Mouse (Mus musculus): Measurements from ENCODE around the gene Dock8. TPM values are rescaled to one million over a fixed set of nuclear protein-coding genes. Genes with fewer than 3 reads are reported as not detected.

The Dock8 gene
- polyA plus RNA-seq (2014; fragmentation: Nextera tagmentation; extraction: Ambion mirVana), result 4.4 and 5.6 TPM in 2 replicates

DNA sequence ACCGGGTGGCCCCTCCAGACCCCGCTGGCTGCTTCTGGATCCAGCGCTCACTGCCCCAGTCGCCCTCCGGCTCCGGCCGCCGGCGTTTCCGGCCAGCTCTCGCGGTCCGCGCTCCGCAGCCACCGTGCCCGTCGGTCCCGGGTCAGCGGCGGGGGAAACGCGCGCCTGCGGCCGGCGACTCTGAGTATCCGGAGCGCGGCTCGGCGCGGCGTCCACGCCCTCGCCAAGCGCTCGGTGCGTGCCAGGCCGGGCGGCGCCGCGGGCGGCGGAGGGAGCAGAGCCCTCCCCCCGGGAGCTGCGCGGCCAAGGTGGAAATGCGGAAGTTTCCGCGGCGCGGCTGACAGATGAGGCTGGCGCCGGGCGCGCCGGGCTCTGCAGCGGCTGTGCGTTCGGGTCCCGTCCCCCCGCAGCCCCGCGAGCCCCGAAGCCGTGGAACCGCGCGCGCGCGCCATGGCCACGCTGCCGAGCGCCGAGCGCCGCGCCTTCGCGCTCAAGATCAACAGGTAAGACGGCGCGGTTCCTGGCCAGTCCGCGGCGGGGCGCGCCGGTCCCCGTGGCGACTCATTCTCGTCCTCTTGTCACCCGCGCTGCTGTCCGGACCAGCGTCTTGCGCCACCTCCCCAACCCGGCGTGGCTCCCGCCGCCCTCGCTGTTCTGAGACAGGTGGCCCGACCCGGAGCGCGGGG is at the start of gene Dock8:
TSS of gene Dock8 (plus strand) at position 334 of the 686 bp plus-strand sequence.
- H3K27ac ChIP-seq (replicated peaks; ENCODE audit: low read depth, low read length), result no peak within 1 kb of the TSS
- H3K4me1 ChIP-seq (ENCODE audit: control insufficient read depth, insufficient read depth, low read length), result no peaks in the 10 kb centered on the region
- peak within 1 kb of the TSS; percentile 67 for H3K4me3 ChIP-seq (ENCODE audit: low read depth, low read length)
- WGBS, result 1% methylated on average over 16 of the region's 109 CpGs
- H3K9ac ChIP-seq (ENCODE audit: low read depth, low read length), result peak within 1 kb of the TSS; percentile 66
- no peaks in the 10 kb centered on the region for H3K36me3 ChIP-seq (ENCODE audit: control insufficient read depth, insufficient read depth, low read length)
- H3K27me3 ChIP-seq (replicated peaks; ENCODE audit: control insufficient read depth, insufficient read depth, low read length), result peaks cover 66% of the 10 kb centered on the region
- ATAC-seq (ENCODE audit: low read depth), result peak; percentile 67; the same call in 1 of the 2 replicates
- H3K4me2 ChIP-seq (ENCODE audit: low read depth, low read length), result peak within 1 kb of the TSS; percentile 98
- no peaks in the 10 kb centered on the region for H3K9me3 ChIP-seq (ENCODE audit: control insufficient read depth, low read length)
- peak; percentile 62 for DNase-seq (ENCODE audit: low spot score)

DNA sequence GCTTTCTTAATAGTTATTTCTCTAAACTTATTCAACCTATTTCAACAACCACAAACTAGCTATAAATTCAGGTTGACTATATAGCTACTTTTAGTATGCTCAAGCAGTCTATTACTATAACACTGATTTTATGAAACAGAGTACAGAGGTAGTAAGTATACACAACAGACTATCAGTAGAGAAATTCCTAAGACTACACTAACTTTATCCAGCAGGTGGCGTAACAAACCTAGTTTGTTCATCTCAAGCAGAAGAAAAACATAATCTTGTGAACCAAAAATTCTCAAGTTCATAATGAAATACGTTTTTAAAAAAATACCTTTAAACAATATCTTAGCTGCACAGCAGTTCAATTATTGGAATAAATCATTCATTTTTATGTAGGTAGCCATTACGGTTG is 40.8 kb upstream of the Dock8 start:
- H3K4me2 ChIP-seq (ENCODE audit: low read depth, low read length), result no peak overlapping the region
- H3K36me3 ChIP-seq (ENCODE audit: control insufficient read depth, insufficient read depth, low read length), result peaks cover 28% of the 10 kb centered on the region; the same call in 1 of the 2 replicates
- no peaks in the 10 kb centered on the region for H3K27me3 ChIP-seq (replicated peaks; ENCODE audit: control insufficient read depth, insufficient read depth, low read length)
- H3K4me3 ChIP-seq (ENCODE audit: low read depth, low read length), result no peak overlapping the region
- ATAC-seq (ENCODE audit: low read depth), result no peak
- H3K27ac ChIP-seq (replicated peaks; ENCODE audit: low read depth, low read length), result no peak overlapping the region
- peak; percentile 72 for DNase-seq (ENCODE audit: low spot score)
- 39% methylated on average over 3 of the region's 3 CpGs for WGBS
- H3K9ac ChIP-seq (ENCODE audit: low read depth, low read length), result no peak overlapping the region
- H3K4me1 ChIP-seq (ENCODE audit: control insufficient read depth, insufficient read depth, low read length), result peaks cover 5% of the 10 kb centered on the region; the same call in 1 of the 2 replicates
- H3K9me3 ChIP-seq (ENCODE audit: control insufficient read depth, low read length), result no peaks in the 10 kb centered on the region

DNA sequence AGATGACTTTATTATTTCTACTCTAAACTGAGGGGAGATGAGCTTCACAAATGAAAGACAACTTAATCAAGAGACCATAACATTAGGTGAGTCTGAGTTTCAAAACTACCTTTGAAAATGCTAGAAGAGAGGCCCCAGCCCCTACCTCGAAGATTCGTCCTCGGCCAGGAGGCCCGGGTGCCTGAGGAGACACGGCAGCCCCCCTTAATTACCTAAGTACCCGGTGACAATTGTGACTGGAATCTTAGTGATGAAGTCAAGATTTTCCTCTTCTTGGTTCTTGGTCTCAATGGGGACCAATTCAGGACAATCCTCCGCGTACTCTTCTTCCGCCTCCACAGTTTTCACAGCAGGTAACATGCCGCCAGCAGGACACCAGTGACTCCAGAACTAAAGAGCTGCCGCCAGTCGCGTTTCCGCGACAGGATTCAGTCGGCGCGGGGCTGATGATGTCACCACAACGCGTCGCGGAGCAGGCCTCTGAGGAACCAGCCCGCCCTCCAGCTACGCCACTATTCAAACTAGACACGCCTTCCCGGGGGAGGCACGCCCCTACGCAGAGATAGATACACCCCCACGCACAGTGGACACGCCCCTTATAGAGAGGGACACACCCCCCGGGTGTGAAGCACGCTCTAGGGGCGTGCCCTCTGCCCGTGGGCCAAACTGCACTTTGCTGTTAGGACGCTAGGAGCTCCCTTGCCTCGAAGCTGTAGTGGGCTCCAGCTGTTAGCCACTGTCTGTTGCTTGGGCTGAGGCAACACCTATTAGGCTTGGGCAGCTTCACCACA is 38.0 kb upstream of the Dock8 start, which contains the start of gene Cbwd1:
TSS of gene Cbwd1 (minus strand) at position 439 of the 791 bp plus-strand sequence.
- DNase-seq (ENCODE audit: low spot score), result peak; percentile 99
- Histone ChIP-seq H3K9ac (ENCODE audit: low read depth, low read length) (peak within 1 kb of the TSS; percentile 82), H3K4me2 (ENCODE audit: low read depth, low read length) (peak within 1 kb of the TSS; percentile 76), H3K9me3 (ENCODE audit: control insufficient read depth, low read length) (no peaks in the 10 kb centered on the region), H3K27me3 (replicated peaks; ENCODE audit: control insufficient read depth, insufficient read depth, low read length) (no peaks in the 10 kb centered on the region), H3K4me3 (ENCODE audit: low read depth, low read length) (peak within 1 kb of the TSS; percentile 85), H3K4me1 (ENCODE audit: control insufficient read depth, insufficient read depth, low read length) (peaks cover 5% of the 10 kb centered on the region; the same call in 1 of the 2 replicates), H3K36me3 (ENCODE audit: control insufficient read depth, insufficient read depth, low read length) (peaks cover 7% of the 10 kb centered on the region; the same call in 1 of the 2 replicates), H3K27ac (replicated peaks; ENCODE audit: low read depth, low read length) (no peak within 1 kb of the TSS; the same call in 1 of the 2 replicates)
- peak; percentile 100 for ATAC-seq (ENCODE audit: low read depth)
- WGBS, result under 1% methylated on average over 36 of the region's 36 CpGs

DNA sequence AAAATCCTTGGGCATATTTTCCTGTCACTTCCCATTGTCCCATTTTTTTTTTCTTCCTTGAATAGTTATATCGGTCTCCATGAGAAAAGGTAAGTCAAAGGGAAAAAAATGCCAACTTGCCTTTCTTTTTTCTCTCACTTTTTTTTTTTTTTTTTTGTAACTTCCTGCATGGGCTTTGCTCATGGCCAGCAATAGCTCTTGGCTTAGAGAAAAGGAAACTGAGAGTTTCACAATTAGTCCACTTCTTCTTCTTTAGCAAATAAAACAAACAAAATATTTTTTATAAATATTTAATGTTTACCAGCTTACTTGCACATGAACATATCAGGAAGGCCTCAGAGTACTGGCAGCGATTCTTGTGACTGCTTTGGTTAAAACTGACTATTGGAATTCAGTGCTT is 33.1 kb upstream of the Dock8 start:
- H3K4me1 ChIP-seq (ENCODE audit: control insufficient read depth, insufficient read depth, low read length), result no peaks in the 10 kb centered on the region

DNA sequence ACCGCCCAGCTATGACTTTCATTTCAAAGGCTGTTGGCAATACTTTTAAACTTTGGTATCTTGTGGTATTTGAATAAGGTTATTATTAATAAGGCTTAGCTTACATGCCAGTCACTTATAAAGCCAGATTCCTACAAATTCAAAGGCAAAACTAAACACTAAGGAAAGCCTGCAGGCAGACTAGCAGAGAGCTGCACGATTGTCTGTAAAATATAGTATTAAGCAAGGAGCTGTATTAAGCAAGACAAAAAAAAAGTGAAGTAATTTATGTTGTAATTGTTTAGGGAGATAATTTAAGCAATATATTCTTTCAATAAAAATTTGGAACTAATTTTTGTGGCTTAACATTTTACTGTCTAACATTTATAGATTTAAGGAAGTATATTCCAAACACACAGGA is 32.4 kb upstream of the Dock8 start:
- Histone ChIP-seq H3K4me2 (ENCODE audit: low read depth, low read length) (no peak overlapping the region), H3K9me3 (ENCODE audit: control insufficient read depth, low read length) (no peaks in the 10 kb centered on the region), H3K4me1 (ENCODE audit: control insufficient read depth, insufficient read depth, low read length) (no peaks in the 10 kb centered on the region), H3K27me3 (replicated peaks; ENCODE audit: control insufficient read depth, insufficient read depth, low read length) (no peaks in the 10 kb centered on the region), H3K27ac (replicated peaks; ENCODE audit: low read depth, low read length) (no peak overlapping the region), H3K4me3 (ENCODE audit: low read depth, low read length) (no peak overlapping the region), H3K9ac (ENCODE audit: low read depth, low read length) (no peak overlapping the region), H3K36me3 (ENCODE audit: control insufficient read depth, insufficient read depth, low read length) (no peaks in the 10 kb centered on the region)
- ATAC-seq (ENCODE audit: low read depth) (no peak), DNase-seq (ENCODE audit: low spot score) (no peak)
- WGBS, result 77% methylated on average over 2 of the region's 2 CpGs

More for the DNA sequence above, 33.1 kb upstream of the Dock8 start:
- DNase-seq (ENCODE audit: low spot score), result no peak
- H3K36me3 ChIP-seq (ENCODE audit: control insufficient read depth, insufficient read depth, low read length), result no peaks in the 10 kb centered on the region
- no peak overlapping the region for H3K4me2 ChIP-seq (ENCODE audit: low read depth, low read length)
- no peak overlapping the region for H3K4me3 ChIP-seq (ENCODE audit: low read depth, low read length)
- no peak overlapping the region for H3K27ac ChIP-seq (replicated peaks; ENCODE audit: low read depth, low read length)
- ATAC-seq (ENCODE audit: low read depth), result no peak
- 79% methylated on average over 2 of the region's 2 CpGs for WGBS
- no peaks in the 10 kb centered on the region for H3K27me3 ChIP-seq (replicated peaks; ENCODE audit: control insufficient read depth, insufficient read depth, low read length)
- no peak overlapping the region for H3K9ac ChIP-seq (ENCODE audit: low read depth, low read length)
- no peaks in the 10 kb centered on the region for H3K9me3 ChIP-seq (ENCODE audit: control insufficient read depth, low read length)

DNA sequence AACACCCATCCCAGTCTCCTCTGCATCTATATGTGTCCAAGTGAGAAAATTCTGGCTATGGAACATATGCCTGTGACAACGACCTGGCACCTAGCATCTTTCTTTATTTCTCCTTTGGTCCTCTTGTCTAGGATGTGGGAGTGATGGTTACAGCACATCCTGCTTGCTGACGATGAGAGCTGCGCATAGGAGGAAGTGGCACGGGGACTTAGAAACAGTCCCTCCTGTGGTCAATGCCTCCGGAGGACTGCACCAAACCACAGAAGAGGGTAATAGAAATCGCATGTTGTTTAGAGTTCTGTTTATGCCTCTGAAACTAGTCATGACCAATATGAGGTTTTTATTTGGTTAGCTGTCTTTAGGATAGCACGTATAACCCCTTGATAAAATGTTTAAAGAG is 28.0 kb upstream of the Dock8 start:
- ATAC-seq (ENCODE audit: low read depth), result no peak
- Histone ChIP-seq H3K36me3 (ENCODE audit: control insufficient read depth, insufficient read depth, low read length) (no peaks in the 10 kb centered on the region), H3K4me3 (ENCODE audit: low read depth, low read length) (no peak overlapping the region), H3K9ac (ENCODE audit: low read depth, low read length) (no peak overlapping the region), H3K9me3 (ENCODE audit: control insufficient read depth, low read length) (no peaks in the 10 kb centered on the region), H3K27me3 (replicated peaks; ENCODE audit: control insufficient read depth, insufficient read depth, low read length) (no peaks in the 10 kb centered on the region), H3K27ac (replicated peaks; ENCODE audit: low read depth, low read length) (no peak overlapping the region), H3K4me2 (ENCODE audit: low read depth, low read length) (no peak overlapping the region), H3K4me1 (ENCODE audit: control insufficient read depth, insufficient read depth, low read length) (no peaks in the 10 kb centered on the region)
- DNase-seq (ENCODE audit: low spot score), result no peak
- 76% methylated on average over 7 of the region's 7 CpGs for WGBS

DNA sequence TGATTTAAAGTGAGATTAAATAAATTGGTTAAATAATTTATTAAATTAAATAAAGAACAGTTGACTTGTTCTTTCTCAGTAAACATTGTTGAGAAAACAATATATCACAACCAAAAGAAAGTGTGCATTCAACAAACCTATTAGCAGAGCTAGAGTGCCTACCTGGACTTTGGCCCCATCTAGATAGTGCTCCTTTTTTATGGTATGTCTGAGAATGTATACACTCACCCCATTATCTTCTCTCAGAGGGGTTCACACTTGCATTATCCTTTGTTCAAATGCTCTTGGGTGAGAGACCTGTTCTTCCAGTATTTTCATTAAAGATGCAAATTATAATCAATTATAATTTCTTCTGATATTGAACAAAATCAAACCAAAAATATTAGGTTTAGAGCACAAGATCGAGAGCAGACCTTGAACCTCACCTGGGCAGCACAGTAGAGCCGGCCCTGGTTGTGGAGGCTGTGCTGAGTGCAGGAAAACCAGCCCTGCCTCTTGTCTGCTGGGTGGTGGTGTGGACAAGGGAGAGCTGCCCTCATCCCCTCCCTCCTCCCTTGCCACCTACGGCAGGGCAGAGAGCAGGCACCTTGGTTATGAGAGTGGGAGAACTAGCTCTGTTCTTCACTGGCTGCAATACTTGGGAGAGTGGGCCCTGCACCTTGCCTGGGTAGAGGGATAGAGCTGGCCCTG is 26.5 kb upstream of the Dock8 start:
- Histone ChIP-seq H3K9me3 (ENCODE audit: control insufficient read depth, low read length) (no peaks in the 10 kb centered on the region), H3K4me1 (ENCODE audit: control insufficient read depth, insufficient read depth, low read length) (no peaks in the 10 kb centered on the region), H3K27me3 (replicated peaks; ENCODE audit: control insufficient read depth, insufficient read depth, low read length) (no peaks in the 10 kb centered on the region), H3K4me3 (ENCODE audit: low read depth, low read length) (no peak overlapping the region), H3K9ac (ENCODE audit: low read depth, low read length) (no peak overlapping the region), H3K36me3 (ENCODE audit: control insufficient read depth, insufficient read depth, low read length) (no peaks in the 10 kb centered on the region), H3K4me2 (ENCODE audit: low read depth, low read length) (no peak overlapping the region), H3K27ac (replicated peaks; ENCODE audit: low read depth, low read length) (no peak overlapping the region)
- ATAC-seq (ENCODE audit: low read depth), result no peak
- no peak for DNase-seq (ENCODE audit: low spot score)
- 72% methylated on average over 3 of the region's 3 CpGs for WGBS

DNA sequence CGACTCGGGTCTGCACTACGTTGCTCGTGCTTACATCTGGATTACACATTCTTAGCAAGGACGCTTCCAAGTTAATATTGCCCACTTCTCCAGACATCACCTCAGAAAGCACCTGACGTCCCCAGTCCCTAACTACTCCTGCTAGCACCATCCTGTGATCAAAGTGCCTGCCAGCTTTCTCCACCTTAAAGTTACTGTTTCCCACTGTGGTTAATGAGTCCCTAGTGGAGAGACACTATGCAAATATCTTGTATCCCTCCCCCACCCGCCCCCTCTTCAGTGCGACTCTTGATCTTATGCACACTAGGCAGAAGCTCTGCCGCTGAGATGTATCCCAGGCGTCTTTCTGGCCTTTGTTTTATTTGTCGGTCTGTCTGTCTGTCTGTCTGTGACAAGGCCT is 21.3 kb upstream of the Dock8 start:
- no peak overlapping the region for H3K9ac ChIP-seq (ENCODE audit: low read depth, low read length)
- H3K27ac ChIP-seq (replicated peaks; ENCODE audit: low read depth, low read length), result no peak overlapping the region
- no peaks in the 10 kb centered on the region for H3K4me1 ChIP-seq (ENCODE audit: control insufficient read depth, insufficient read depth, low read length)
- H3K27me3 ChIP-seq (replicated peaks; ENCODE audit: control insufficient read depth, insufficient read depth, low read length), result no peaks in the 10 kb centered on the region
- no peaks in the 10 kb centered on the region for H3K36me3 ChIP-seq (ENCODE audit: control insufficient read depth, insufficient read depth, low read length)
- H3K4me3 ChIP-seq (ENCODE audit: low read depth, low read length), result no peak overlapping the region
- DNase-seq (ENCODE audit: low spot score), result no peak
- WGBS, result 78% methylated on average over 11 of the region's 11 CpGs
- no peak for ATAC-seq (ENCODE audit: low read depth)
- no peak overlapping the region for H3K4me2 ChIP-seq (ENCODE audit: low read depth, low read length)
- H3K9me3 ChIP-seq (ENCODE audit: control insufficient read depth, low read length), result no peaks in the 10 kb centered on the region
